Mouse (Mus musculus) bone marrow macrophage, adult 2 months (primary cell): ENCODE results near the gene Olfr1393.

Experiments used
- CTCF ChIP-seq: IDR thresholded peaks from 2 replicates; pipeline ENCODE4 v1.5.1; 2012; ENCODE audit warnings: low read depth, mild to moderate bottlenecking, low read length, moderate library complexity
- POLR2A ChIP-seq: IDR thresholded peaks from 2 replicates; pipeline ENCODE4 v1.6.1; 2012; ENCODE audit warnings: mild to moderate bottlenecking, low read depth, low read length, borderline replicate concordance

- TF ChIP-seq POLR2A (no peak), CTCF (no peak)
These were observed 4.1 kb upstream of the Olfr1393 start for GRCm38 (mm10) chr11:49273834-49274519.
